Mouse (Mus musculus) intestine, postnatal 0 days (tissue): Measurements from ENCODE around the gene Mrps6. TPM values are rescaled to one million over a fixed set of nuclear protein-coding genes. Genes with fewer than 3 reads are reported as not detected.
A peak's percentile ranks its signal among the peaks of the same experiment; 100 is the strongest.

ENCODE experiments used
- ATAC-seq: fragments of 200-750 bp; cut with Nextera tagmentation; 2 replicates; pipeline ENCODE4 v1.8.0; 2017; ENCODE audit warnings: mild to moderate bottlenecking, moderate TSS enrichment, moderate library complexity
- H3K27ac ChIP-seq: fragments of 300-500 bp; sonication (generic); 2 replicates; pipeline ENCODE4 v1.5.1; 2014; ENCODE audit warnings: mild to moderate bottlenecking, low read depth, low read length, moderate library complexity
- H3K27me3 ChIP-seq: fragments of 300-500 bp; sonication (generic); replicated peaks from 2 replicates; pipeline ENCODE4 v1.6.1; 2014; ENCODE audit warnings: low read length, mixed read lengths; ENCODE audit not compliant: control insufficient read depth, insufficient read depth
- H3K36me3 ChIP-seq: fragments of 300-500 bp; sonication (generic); 2 replicates; pipeline ENCODE4 v1.6.1; 2014; ENCODE audit warnings: mild to moderate bottlenecking, moderate library complexity; ENCODE audit not compliant: control insufficient read depth, insufficient read depth
- H3K4me1 ChIP-seq: fragments of 300-500 bp; sonication (generic); replicated peaks from 2 replicates; pipeline ENCODE4 v1.6.1; 2014; ENCODE audit warnings: antibody characterized with exemption, low read length, mixed read lengths; ENCODE audit not compliant: control insufficient read depth, insufficient read depth
- H3K4me2 ChIP-seq: fragments of 300-500 bp; sonication (generic); replicated peaks from 2 replicates; pipeline ENCODE4 v1.6.1; 2014; ENCODE audit warnings: low read depth, mild to moderate bottlenecking, moderate library complexity
- H3K4me3 ChIP-seq: fragments of 300-500 bp; sonication (generic); 2 replicates; pipeline ENCODE4 v1.5.1; 2014; ENCODE audit warnings: low read depth, low read length
- H3K9ac ChIP-seq: fragments of 300-500 bp; sonication (generic); 2 replicates; pipeline ENCODE4 v1.6.1; 2014; ENCODE audit warnings: mild to moderate bottlenecking, low read depth, low read length
- H3K9me3 ChIP-seq: fragments of 300-500 bp; sonication (generic); 2 replicates; pipeline ENCODE4 v1.6.1; 2016; ENCODE audit warnings: mixed run types; ENCODE audit not compliant: control insufficient read depth
- CTCF ChIP-seq: sonication (generic); IDR thresholded peaks from 2 replicates; pipeline ENCODE4 v1.5.1; 2016; ENCODE audit warnings: low read depth, mild to moderate bottlenecking, control low read depth, antibody characterized with exemption, moderate library complexity
- WGBS: fragments of 180-500 bp; shearing (Covaris S2); extraction: QIAGEN DNeasy Blood & Tissue Kit; methylation state at CpG from one replicate; pipeline ENCODE4 v1.1.7; 2014; 5-methylcytosine and 5-hydroxymethylcytosine counted together
- polyA plus RNA-seq: library from polyadenylated mRNA; unstranded; fragments of >200 nt; fragmentation: Nextera tagmentation; extraction: Ambion mirVana; gene quantifications from 2 replicates; pipeline ENCODE4 v1.2.1, GENCODE M21; 2015

Mrps6 gene
- polyA plus RNA-seq, 1 experiment from 2014 or later, result 76.6 TPM

GRCm38 (mm10) chr16:92022494-92023283, 35.4 kb upstream of the Mrps6 start:
- WGBS, result 52% methylated on average over 20 of the region's 20 CpGs
- no peaks in the 10 kb centered on the region for H3K4me1 ChIP-seq
- H3K36me3 ChIP-seq, result no peaks in the 10 kb centered on the region
- no peak for TF ChIP-seq CTCF
- peak; percentile 73 for ATAC-seq
- H3K27me3 ChIP-seq, result no peaks in the 10 kb centered on the region
- no peak overlapping the region for H3K27ac ChIP-seq
- H3K4me3 ChIP-seq, result no peak overlapping the region
- peak overlapping the region; percentile 37 for H3K4me2 ChIP-seq
- no peak overlapping the region for H3K9ac ChIP-seq
- H3K9me3 ChIP-seq, result no peaks in the 10 kb centered on the region

- Histone ChIP-seq H3K36me3 (no peaks in the 10 kb centered on the region), H3K4me3 (no peak overlapping the region), H3K9ac (no peak overlapping the region), H3K27ac (no peak overlapping the region), H3K9me3 (no peaks in the 10 kb centered on the region), H3K27me3 (no peaks in the 10 kb centered on the region), H3K4me2 (no peak overlapping the region), H3K4me1 (no peaks in the 10 kb centered on the region)
- 91% methylated on average over 3 of the region's 3 CpGs for WGBS
- no peak for ATAC-seq
- TF ChIP-seq CTCF, result no peak
Observed at GRCm38 (mm10) chr16:92033286-92033685, 24.8 kb upstream of the Mrps6 start.

GRCm38 (mm10) chr16:92034676-92035075, 23.4 kb upstream of the Mrps6 start:
- no peak for TF ChIP-seq CTCF
- H3K27ac ChIP-seq, result no peak overlapping the region
- no peaks in the 10 kb centered on the region for H3K36me3 ChIP-seq
- no peak overlapping the region for H3K9ac ChIP-seq
- H3K4me3 ChIP-seq, result no peak overlapping the region
- no peak for ATAC-seq
- 81% methylated on average over 5 of the region's 5 CpGs for whole genome bisulfite sequencing
- no peak overlapping the region for H3K4me2 ChIP-seq
- no peaks in the 10 kb centered on the region for H3K27me3 ChIP-seq
- no peaks in the 10 kb centered on the region; the same call in 1 of the 2 replicates for H3K4me1 ChIP-seq
- no peaks in the 10 kb centered on the region for H3K9me3 ChIP-seq

GRCm38 (mm10) chr16:92036701-92037100, 21.4 kb upstream of the Mrps6 start:
- no peak overlapping the region for H3K4me2 ChIP-seq
- H3K27me3 ChIP-seq, result no peaks in the 10 kb centered on the region
- no peaks in the 10 kb centered on the region for H3K36me3 ChIP-seq
- H3K4me1 ChIP-seq, result no peaks in the 10 kb centered on the region; the same call in 1 of the 2 replicates
- 39% methylated on average over 8 of the region's 8 CpGs for WGBS
- ATAC-seq, result 0 out of 2 replicates have a peak, but pooled peaks have one; percentile 10
- TF ChIP-seq CTCF, result no peak
- H3K4me3 ChIP-seq, result no peak overlapping the region
- no peak overlapping the region; the same call in 1 of the 2 replicates for H3K27ac ChIP-seq
- H3K9me3 ChIP-seq, result no peaks in the 10 kb centered on the region
- H3K9ac ChIP-seq, result no peak overlapping the region

- Histone ChIP-seq H3K9me3 (no peaks in the 10 kb centered on the region), H3K27me3 (no peaks in the 10 kb centered on the region), H3K9ac (no peak overlapping the region), H3K4me1 (no peaks in the 10 kb centered on the region; the same call in 1 of the 2 replicates), H3K4me3 (no peak overlapping the region), H3K4me2 (no peak overlapping the region), H3K27ac (no peak overlapping the region), H3K36me3 (no peaks in the 10 kb centered on the region)
- no peak for TF ChIP-seq CTCF
- ATAC-seq, result no peak
- WGBS, result 79% methylated on average over 21 of the region's 21 CpGs
Observed at GRCm38 (mm10) chr16:92037891-92038607, 20.0 kb upstream of the Mrps6 start.

- no peaks in the 10 kb centered on the region for H3K27me3 ChIP-seq
- 53% methylated on average over 7 of the region's 7 CpGs for WGBS
- H3K9ac ChIP-seq, result no peak overlapping the region
- no peak for TF ChIP-seq CTCF
- no peaks in the 10 kb centered on the region for H3K9me3 ChIP-seq
- 0 out of 2 replicates have a peak overlapping the region, but pooled peaks have one; percentile 50 for H3K27ac ChIP-seq
- peak; percentile 93 for ATAC-seq
- no peak overlapping the region for H3K4me2 ChIP-seq
- no peaks in the 10 kb centered on the region for H3K36me3 ChIP-seq
- no peaks in the 10 kb centered on the region; the same call in 1 of the 2 replicates for H3K4me1 ChIP-seq
- H3K4me3 ChIP-seq, result no peak overlapping the region
Observed at GRCm38 (mm10) chr16:92039421-92039820, 18.6 kb upstream of the Mrps6 start.
